Comparison of ENCODE assay signal across 20 mouse cellular contexts in genomic region chr15:31402200-31402892, GRCm38 (mm10). TPM values are rescaled to one million over a fixed set of nuclear protein-coding genes. Genes with fewer than 3 reads are reported as not detected.
DNase-seq lines count a peak whose midpoint lies in the region; ATAC-seq and TF ChIP-seq lines count a peak whose summit lies in the region.
"Had no signal": no experiment of that assay in that cellular context is flagged by ENCODE, and none has a peak within 500 bp of the region (broad histone marks: within the 10 kb centered on the region; RNA-seq: fewer than 3 reads in every experiment).

No protein-coding gene starts in this region.

- DNase-seq in hindbrain, embryonic 11.5 days (ENCODE audit: low spot score) = no peak
- DNase-seq in hindbrain, embryonic 10.5 days (ENCODE audit: low spot score) = no peak
- DNase-seq in midbrain, postnatal 0 days (ENCODE audit: low spot score) = peak; percentile 43
- DNase-seq in gastrocnemius, postnatal 14 days = no peak
- DNase-seq in layer of hippocampus, postnatal 25 days (ENCODE audit: extremely low spot score in 1 of 2, low spot score in 1 of 2) = no peak
- no peak for DNase-seq in layer of hippocampus, adult 18-20 months (ENCODE audit: low spot score in 2 of 2)
- no peak for DNase-seq in liver, postnatal 0 days
- DNase-seq: adrenal gland, postnatal 36 days; heart, adult 2 months; layer of hippocampus, adult 9-11 months; lung, embryonic 14.5 days; spleen, adult 18-20 months; thymus, postnatal 14 days had no signal

- H3K27me3 ChIP-seq in hindbrain, embryonic 11.5 days (ENCODE audit: control insufficient read depth, insufficient read depth, low read length) = no peaks in the 10 kb centered on the region
- H3K27me3 ChIP-seq in hindbrain, embryonic 10.5 days (ENCODE audit: insufficient read depth, poor library complexity, severe bottlenecking) = no peaks in the 10 kb centered on the region
- H3K27me3 ChIP-seq in hindbrain, embryonic 16.5 days (replicated peaks; ENCODE audit: control insufficient read depth, insufficient read depth, low read length) = no peaks in the 10 kb centered on the region
- H3K27me3 ChIP-seq in midbrain, postnatal 0 days (ENCODE audit: insufficient read depth, low read length) = no peaks in the 10 kb centered on the region; the same call in 1 of the 2 replicates
- H3K27me3 ChIP-seq in liver, postnatal 0 days (ENCODE audit: insufficient read depth, low read length) = no peaks in the 10 kb centered on the region
- H3K27me3 ChIP-seq: embryonic facial prominence, embryonic 12.5 days; limb, embryonic 15.5 days had no signal

- no peak overlapping the region for H3K4me3 ChIP-seq in hindbrain, embryonic 11.5 days (ENCODE audit: low read depth, low read length)
- no peak overlapping the region for H3K4me3 ChIP-seq in hindbrain, embryonic 10.5 days
- no peak overlapping the region for H3K4me3 ChIP-seq in hindbrain, embryonic 16.5 days (ENCODE audit: low read length)
- no peak overlapping the region for H3K4me3 ChIP-seq in midbrain, postnatal 0 days (ENCODE audit: low read depth, low read length)
- H3K4me3 ChIP-seq in liver, postnatal 0 days (ENCODE audit: low read depth, low read length) = no peak overlapping the region
- H3K4me3 ChIP-seq: embryonic facial prominence, embryonic 12.5 days; gastrocnemius, adult 2 months; heart, adult 2 months; limb, embryonic 15.5 days; myocyte had no signal

- H3K27ac ChIP-seq in hindbrain, embryonic 11.5 days (ENCODE audit: low read depth, low read length) = no peak overlapping the region
- H3K27ac ChIP-seq in hindbrain, embryonic 10.5 days = no peak overlapping the region
- no peak overlapping the region for H3K27ac ChIP-seq in hindbrain, embryonic 16.5 days (ENCODE audit: low read depth, low read length)
- no peak overlapping the region for H3K27ac ChIP-seq in midbrain, postnatal 0 days (ENCODE audit: low read depth, low read length)
- H3K27ac ChIP-seq in liver, postnatal 0 days (ENCODE audit: low read depth) = no peak overlapping the region
- H3K27ac ChIP-seq: embryonic facial prominence, embryonic 12.5 days; gastrocnemius, adult 2 months; heart, adult 2 months; limb, embryonic 15.5 days had no signal

- TF ChIP-seq CTCF in midbrain, postnatal 0 days (IDR thresholded peaks at IDR 0.05) = no peak
- TF ChIP-seq CTCF in liver, postnatal 0 days (IDR thresholded peaks at IDR 0.05; ENCODE audit: low read depth) = no peak

- H3K36me3 ChIP-seq in hindbrain, embryonic 11.5 days (ENCODE audit: control insufficient read depth, insufficient read depth, low read length) = no peaks in the 10 kb centered on the region
- H3K36me3 ChIP-seq in hindbrain, embryonic 10.5 days = no peaks in the 10 kb centered on the region
- H3K36me3 ChIP-seq in hindbrain, embryonic 16.5 days (ENCODE audit: control insufficient read depth, insufficient read depth, low read length) = no peaks in the 10 kb centered on the region
- no peaks in the 10 kb centered on the region for H3K36me3 ChIP-seq in midbrain, postnatal 0 days (ENCODE audit: insufficient read depth, low read length)
- H3K36me3 ChIP-seq in liver, postnatal 0 days (replicated peaks; ENCODE audit: insufficient read depth, low read length) = no peaks in the 10 kb centered on the region
- H3K36me3 ChIP-seq: embryonic facial prominence, embryonic 12.5 days; limb, embryonic 15.5 days had no signal

- no peak for TF ChIP-seq EP300 in liver, postnatal 0 days (IDR thresholded peaks at IDR 0.05; ENCODE audit: low read depth)

- H3K9me3 ChIP-seq in hindbrain, embryonic 11.5 days (ENCODE audit: control insufficient read depth, low read length) = no peaks in the 10 kb centered on the region
- no peaks in the 10 kb centered on the region for H3K9me3 ChIP-seq in hindbrain, embryonic 10.5 days
- no peaks in the 10 kb centered on the region for H3K9me3 ChIP-seq in hindbrain, embryonic 16.5 days (ENCODE audit: control insufficient read depth, low read length)
- no peaks in the 10 kb centered on the region for H3K9me3 ChIP-seq in midbrain, postnatal 0 days (ENCODE audit: low read length)
- H3K9me3 ChIP-seq in liver, postnatal 0 days (ENCODE audit: low read length) = no peaks in the 10 kb centered on the region
- H3K9me3 ChIP-seq: embryonic facial prominence, embryonic 12.5 days; limb, embryonic 15.5 days had no signal

- intact Hi-C loops in gastrocnemius, postnatal 14 days (cut with DNase I; ENCODE audit: low total_unique reads) = no loop called here

- no peak overlapping the region for H3K4me2 ChIP-seq in hindbrain, embryonic 11.5 days (replicated peaks; ENCODE audit: low read depth, low read length)
- H3K4me2 ChIP-seq in hindbrain, embryonic 16.5 days (ENCODE audit: low read length) = no peak overlapping the region
- H3K4me2 ChIP-seq in midbrain, postnatal 0 days (ENCODE audit: low read depth, low read length, poor library complexity, severe bottlenecking) = no peak overlapping the region
- no peak overlapping the region for H3K4me2 ChIP-seq in liver, postnatal 0 days (ENCODE audit: low read depth, low read length)
- H3K4me2 ChIP-seq: embryonic facial prominence, embryonic 12.5 days; limb, embryonic 15.5 days; lung, embryonic 14.5 days had no signal

- peak; percentile 35; the same call in 1 of the 2 replicates for ATAC-seq in hindbrain, embryonic 11.5 days (ENCODE audit: low FRiP score)
- ATAC-seq in hindbrain, embryonic 16.5 days = peak; percentile 63
- peak; percentile 27; the same call in 1 of the 2 replicates for ATAC-seq in midbrain, postnatal 0 days (ENCODE audit: low FRiP score)
- no peak for ATAC-seq in liver, postnatal 0 days
- ATAC-seq: activated CD4-positive, CD25-positive, alpha-beta regulatory T cell, adult 4 months; inflammation-experienced regulatory T-cells, adult 6 months had no signal

- WGBS in hindbrain, embryonic 11.5 days = 68% methylated on average over 12 of the region's 12 CpGs
- 82% methylated on average over 12 of the region's 12 CpGs for WGBS in hindbrain, embryonic 10.5 days
- WGBS in hindbrain, embryonic 16.5 days = 45% methylated on average over 12 of the region's 12 CpGs
- 44% methylated on average over 12 of the region's 12 CpGs for WGBS in midbrain, postnatal 0 days
- 78% methylated on average over 12 of the region's 12 CpGs for WGBS in liver, postnatal 0 days (ENCODE audit: insufficient replicate concordance)

- no peak overlapping the region for H3K9ac ChIP-seq in hindbrain, embryonic 11.5 days (ENCODE audit: low read depth, low read length)
- H3K9ac ChIP-seq in hindbrain, embryonic 16.5 days (ENCODE audit: low read depth, low read length) = no peak overlapping the region
- H3K9ac ChIP-seq in midbrain, postnatal 0 days (replicated peaks; ENCODE audit: low read length, poor library complexity, severe bottlenecking) = no peak overlapping the region
- H3K9ac ChIP-seq in liver, postnatal 0 days (replicated peaks) = no peak overlapping the region
- H3K9ac ChIP-seq: embryonic facial prominence, embryonic 12.5 days; limb, embryonic 15.5 days; lung, embryonic 14.5 days had no signal

- no peaks in the 10 kb centered on the region for H3K4me1 ChIP-seq in hindbrain, embryonic 11.5 days (replicated peaks; ENCODE audit: control insufficient read depth, insufficient read depth, low read length)
- no peaks in the 10 kb centered on the region for H3K4me1 ChIP-seq in hindbrain, embryonic 10.5 days (replicated peaks)
- H3K4me1 ChIP-seq in hindbrain, embryonic 16.5 days (ENCODE audit: control insufficient read depth, insufficient read depth, low read depth, low read length) = peaks cover 4% of the 10 kb centered on the region; the same call in 1 of the 2 replicates
- H3K4me1 ChIP-seq in midbrain, postnatal 0 days (ENCODE audit: insufficient read depth, low read length) = no peaks in the 10 kb centered on the region; the same call in 1 of the 2 replicates
- H3K4me1 ChIP-seq in liver, postnatal 0 days (ENCODE audit: insufficient read depth) = peaks cover 3% of the 10 kb centered on the region; the same call in 1 of the 2 replicates
- H3K4me1 ChIP-seq: embryonic facial prominence, embryonic 12.5 days; limb, embryonic 15.5 days had no signal

RNA-seq across cellular contexts. Expression of gene Ankrd33b, which starts 34.8 kb away (rescaled TPM):
- 0.22 and 0.31 TPM in 2 replicates for polyA plus RNA-seq in hindbrain, embryonic 11.5 days (2014; fragmentation: Nextera tagmentation; extraction: Ambion mirVana)
- polyA plus RNA-seq in hindbrain, embryonic 10.5 days (2016; fragmentation: Nextera tagmentation; extraction: Ambion mirVana) = 0.39 and 0.56 TPM in 2 replicates
- polyA plus RNA-seq in hindbrain, embryonic 16.5 days (2015; fragmentation: Nextera tagmentation; extraction: Ambion mirVana) = 0.98 and 1.2 TPM in 2 replicates
- 0.99 and 1.6 TPM in 2 replicates for total RNA-seq in midbrain, postnatal 0 days (2014; rRNA removed)
- 0.80 and 1.1 TPM in 2 replicates for polyA plus RNA-seq in midbrain, postnatal 0 days (2015; fragmentation: Nextera tagmentation; extraction: Ambion mirVana)
- total RNA-seq in gastrocnemius, postnatal 14 days (2021) = 1 to 10 TPM; 5.3 to 6.3 TPM
- total RNA-seq in layer of hippocampus, postnatal 25 days (2021) = 10 to 100 TPM; 45.8 to 52.8 TPM
- 10 to 100 TPM; 61.6 to 66.7 TPM for total RNA-seq in layer of hippocampus, adult 18-20 months (2021)
- 1.8 and 1.9 TPM in 2 replicates for polyA plus RNA-seq in liver, postnatal 0 days (2015; fragmentation: Nextera tagmentation; extraction: Ambion mirVana)
- polyA plus RNA-seq: inflammation-experienced regulatory T-cells, adult 6 months had no signal

RNA-seq across cellular contexts. Expression of gene Ropn1l, which starts 51.2 kb away (rescaled TPM):
- polyA plus RNA-seq in hindbrain, embryonic 11.5 days (2014; fragmentation: Nextera tagmentation; extraction: Ambion mirVana) = 2.7 and 3.2 TPM in 2 replicates
- 3.4 and 4.5 TPM in 2 replicates for polyA plus RNA-seq in hindbrain, embryonic 10.5 days (2016; fragmentation: Nextera tagmentation; extraction: Ambion mirVana)
- 2.0 and 2.9 TPM in 2 replicates for polyA plus RNA-seq in hindbrain, embryonic 16.5 days (2015; fragmentation: Nextera tagmentation; extraction: Ambion mirVana)
- 0.71 and 1.3 TPM in 2 replicates for total RNA-seq in midbrain, postnatal 0 days (2014; rRNA removed)
- 2.2 and 2.4 TPM in 2 replicates for polyA plus RNA-seq in midbrain, postnatal 0 days (2015; fragmentation: Nextera tagmentation; extraction: Ambion mirVana)
- total RNA-seq in gastrocnemius, postnatal 14 days (2021) = under 1 TPM; 0.29 to 0.33 TPM
- total RNA-seq in layer of hippocampus, postnatal 25 days (2021) = 1 to 10 TPM; 1.3 to 1.5 TPM
- 1 to 10 TPM in 1 of 2 experiments, under 1 TPM in 1; 0.57 to 1.1 TPM for total RNA-seq in layer of hippocampus, adult 18-20 months (2021)
- 7.9 and 9.8 TPM in 2 replicates for polyA plus RNA-seq in liver, postnatal 0 days (2015; fragmentation: Nextera tagmentation; extraction: Ambion mirVana)
- total RNA-seq: gastrocnemius, adult 2 months; heart, adult 2 months had no signal
